Mouse (Mus musculus): ENCODE results near the gene Nrip1. TPM values are rescaled to one million over a fixed set of nuclear protein-coding genes. Genes with fewer than 3 reads are reported as not detected.

The Nrip1 gene
- polyA plus RNA-seq, 1 experiment from 2014 or later = 32.0 TPM

GRCm38 (mm10) chr16:76341636-76342035, 32.0 kb downstream of the Nrip1 start:
- 26% methylated on average over 8 of the region's 8 CpGs for WGBS (ENCODE audit: insufficient replicate concordance)
- Histone ChIP-seq H3K36me3 (peaks cover 82% of the 10 kb centered on the region), H3K4me3 (no peak overlapping the region), H3K27me3 (replicated peaks) (no peaks in the 10 kb centered on the region), H3K4me1 (peaks cover 88% of the 10 kb centered on the region), H3K9ac (peak overlapping the region; percentile 43; the same call in 1 of the 2 replicates), H3K9me3 (replicated peaks) (no peaks in the 10 kb centered on the region; the same call in none of the 2 replicates), H3K27ac (peak overlapping the region; percentile 86), H3K4me2 (peak overlapping the region; percentile 22; the same call in 1 of the 2 replicates)
- peak; percentile 86 for ATAC-seq

DNA sequence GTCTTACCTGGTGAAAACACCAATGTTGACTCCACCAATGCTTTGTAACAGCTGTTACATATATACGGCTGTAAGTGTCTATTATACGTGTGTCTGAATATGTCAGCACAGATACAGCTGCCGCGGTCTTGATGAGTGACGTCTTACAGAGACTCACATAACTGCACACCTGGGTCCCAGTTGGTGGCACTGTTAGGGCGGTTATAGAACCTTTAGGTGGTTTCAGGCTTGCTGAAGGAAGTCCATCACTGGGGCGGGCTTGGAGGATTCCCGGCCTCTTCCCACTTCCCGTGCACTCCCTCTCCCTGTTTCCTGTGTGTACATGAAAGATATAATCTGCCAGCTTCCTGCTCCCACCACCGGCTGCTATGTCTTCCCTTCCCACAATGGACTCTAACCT, 34.4 kb downstream of the Nrip1 start:
- no peaks in the 10 kb centered on the region for H3K27me3 ChIP-seq (replicated peaks)
- H3K9me3 ChIP-seq (replicated peaks) = no peaks in the 10 kb centered on the region; the same call in 1 of the 2 replicates
- no peak overlapping the region; the same call in 1 of the 2 replicates for H3K27ac ChIP-seq
- no peak overlapping the region for H3K9ac ChIP-seq
- H3K36me3 ChIP-seq = peaks cover 67% of the 10 kb centered on the region
- H3K4me3 ChIP-seq = no peak overlapping the region
- H3K4me2 ChIP-seq = no peak overlapping the region
- H3K4me1 ChIP-seq = peaks cover 99% of the 10 kb centered on the region
- WGBS (ENCODE audit: insufficient replicate concordance) = 68% methylated on average over 10 of the region's 10 CpGs
- no peak for ATAC-seq

GRCm38 (mm10) chr16:76337351-76337750, 36.3 kb downstream of the Nrip1 start:
- H3K36me3 ChIP-seq = peaks cover 53% of the 10 kb centered on the region
- no peak overlapping the region for H3K4me2 ChIP-seq
- no peak for ATAC-seq
- no peak overlapping the region for H3K9ac ChIP-seq
- peaks cover 98% of the 10 kb centered on the region for H3K4me1 ChIP-seq
- WGBS (ENCODE audit: insufficient replicate concordance) = 84% methylated on average over 7 of the region's 7 CpGs
- H3K27ac ChIP-seq = no peak overlapping the region
- H3K9me3 ChIP-seq (replicated peaks) = no peaks in the 10 kb centered on the region
- no peaks in the 10 kb centered on the region for H3K27me3 ChIP-seq (replicated peaks)
- no peak overlapping the region for H3K4me3 ChIP-seq

- Histone ChIP-seq H3K4me2 (no peak overlapping the region), H3K9me3 (replicated peaks) (no peaks in the 10 kb centered on the region), H3K27ac (peak overlapping the region; percentile 46; the same call in 1 of the 2 replicates), H3K4me1 (peaks cover 98% of the 10 kb centered on the region), H3K9ac (no peak overlapping the region), H3K4me3 (no peak overlapping the region), H3K27me3 (replicated peaks) (no peaks in the 10 kb centered on the region), H3K36me3 (peaks cover 51% of the 10 kb centered on the region)
- ATAC-seq = no peak
- WGBS (ENCODE audit: insufficient replicate concordance) = 84% methylated on average over 11 of the region's 11 CpGs
These were observed 36.7 kb downstream of the Nrip1 start for GRCm38 (mm10) chr16:76336932-76337331.

DNA sequence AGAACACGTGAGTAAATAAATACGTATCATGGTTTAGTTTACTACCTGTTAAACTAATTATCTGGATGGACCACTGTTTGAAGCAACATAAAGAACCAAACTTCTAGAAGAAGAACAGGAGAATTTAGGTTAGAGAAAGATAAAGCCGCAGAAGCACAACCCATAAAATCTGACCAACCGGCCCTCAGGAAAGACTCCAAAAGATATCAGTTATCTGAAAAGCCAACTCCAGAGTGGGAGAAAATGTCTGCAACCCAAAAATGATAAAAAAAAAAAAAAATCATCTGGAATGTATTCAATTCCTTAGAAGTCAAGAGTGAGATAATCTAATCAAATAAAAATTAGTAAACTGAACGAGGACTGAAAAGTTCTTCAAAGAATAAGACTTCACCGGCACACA, 37.7 kb downstream of the Nrip1 start:
- 47% methylated on average over 6 of the region's 6 CpGs for WGBS (ENCODE audit: insufficient replicate concordance)
- no peaks in the 10 kb centered on the region for H3K27me3 ChIP-seq (replicated peaks)
- H3K9me3 ChIP-seq (replicated peaks) = no peaks in the 10 kb centered on the region
- H3K36me3 ChIP-seq = peaks cover 42% of the 10 kb centered on the region
- peaks cover 91% of the 10 kb centered on the region for H3K4me1 ChIP-seq
- H3K4me2 ChIP-seq = no peak overlapping the region
- no peak for ATAC-seq
- no peak overlapping the region for H3K9ac ChIP-seq
- no peak overlapping the region for H3K4me3 ChIP-seq
- peak overlapping the region; percentile 21; the same call in 1 of the 2 replicates for H3K27ac ChIP-seq

GRCm38 (mm10) chr16:76332127-76332526, 41.5 kb downstream of the Nrip1 start:
- no peak overlapping the region for H3K4me2 ChIP-seq
- H3K4me1 ChIP-seq = peaks cover 64% of the 10 kb centered on the region
- no peak overlapping the region for H3K9ac ChIP-seq
- 77% methylated on average over 7 of the region's 7 CpGs for WGBS (ENCODE audit: insufficient replicate concordance)
- H3K9me3 ChIP-seq (replicated peaks) = no peaks in the 10 kb centered on the region
- H3K36me3 ChIP-seq = peaks cover 26% of the 10 kb centered on the region
- no peaks in the 10 kb centered on the region for H3K27me3 ChIP-seq (replicated peaks)
- ATAC-seq = no peak
- no peak overlapping the region for H3K27ac ChIP-seq
- no peak overlapping the region for H3K4me3 ChIP-seq

- Histone ChIP-seq H3K4me2 (no peak overlapping the region), H3K27me3 (replicated peaks) (no peaks in the 10 kb centered on the region), H3K36me3 (peaks cover 25% of the 10 kb centered on the region), H3K9ac (no peak overlapping the region), H3K9me3 (replicated peaks) (no peaks in the 10 kb centered on the region), H3K4me3 (no peak overlapping the region), H3K27ac (no peak overlapping the region), H3K4me1 (peaks cover 64% of the 10 kb centered on the region)
- 82% methylated on average over 7 of the region's 7 CpGs for WGBS (ENCODE audit: insufficient replicate concordance)
- no peak for ATAC-seq
These were observed 42.4 kb downstream of the Nrip1 start for GRCm38 (mm10) chr16:76331231-76331630.

- no peaks in the 10 kb centered on the region for H3K9me3 ChIP-seq (replicated peaks)
- H3K9ac ChIP-seq = peak overlapping the region; percentile 44; the same call in 1 of the 2 replicates
- peaks cover 31% of the 10 kb centered on the region for H3K36me3 ChIP-seq
- peaks cover 74% of the 10 kb centered on the region for H3K4me1 ChIP-seq
- WGBS (ENCODE audit: insufficient replicate concordance) = 74% methylated on average over 3 of the region's 3 CpGs
- no peak for ATAC-seq
- no peaks in the 10 kb centered on the region for H3K27me3 ChIP-seq (replicated peaks)
- peak overlapping the region; percentile 62 for H3K27ac ChIP-seq
- H3K4me2 ChIP-seq = peak overlapping the region; percentile 14; the same call in 1 of the 2 replicates
- H3K4me3 ChIP-seq = no peak overlapping the region
These were observed 48.3 kb downstream of the Nrip1 start for GRCm38 (mm10) chr16:76325315-76325710.

DNA sequence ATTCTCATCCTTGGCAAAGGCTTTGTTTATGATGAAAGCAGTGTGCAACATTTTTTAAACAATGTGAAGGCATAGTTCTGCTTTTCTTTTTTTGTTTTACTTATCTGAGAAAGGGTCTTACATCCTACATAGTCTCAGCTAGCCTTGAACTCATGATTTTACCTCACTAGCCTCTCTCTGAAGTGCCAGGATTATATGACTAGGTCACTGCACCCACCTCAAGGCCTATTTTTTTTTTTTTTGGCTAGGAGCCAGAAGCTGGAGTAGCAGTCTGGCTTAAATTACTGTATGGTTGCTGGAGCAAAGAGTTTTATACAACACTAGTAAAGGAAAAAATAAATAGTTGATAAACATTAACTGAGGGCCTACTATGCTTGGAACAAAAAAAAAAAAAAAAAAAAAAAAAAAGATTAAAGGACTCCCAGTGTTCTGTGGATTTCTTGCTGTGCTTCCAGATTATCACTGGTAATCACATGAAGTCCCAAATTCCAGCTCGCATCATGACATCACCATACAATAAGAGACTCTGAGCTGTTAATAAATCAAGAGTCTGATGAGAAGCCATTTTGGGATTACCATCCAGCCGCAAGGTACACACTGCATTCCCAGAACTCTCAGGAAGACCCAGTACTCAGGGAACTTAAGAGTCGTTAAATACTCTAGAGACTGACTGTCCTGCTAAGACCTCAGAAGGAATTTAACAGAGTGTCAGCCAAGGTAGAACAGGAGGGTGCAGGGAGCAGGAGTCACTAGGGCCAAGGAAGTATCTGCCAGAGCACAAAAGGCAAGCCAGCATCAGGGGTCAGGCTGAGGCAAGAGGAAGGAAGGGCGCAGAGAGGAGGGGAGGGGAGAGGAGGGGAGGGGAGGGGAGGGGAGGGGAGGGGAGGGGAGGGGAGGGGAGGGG, 49.0 kb downstream of the Nrip1 start:
- Histone ChIP-seq H3K9ac (peak overlapping the region; percentile 48; the same call in 1 of the 2 replicates), H3K4me3 (no peak overlapping the region), H3K36me3 (peaks cover 34% of the 10 kb centered on the region), H3K27me3 (replicated peaks) (no peaks in the 10 kb centered on the region), H3K4me1 (peaks cover 75% of the 10 kb centered on the region), H3K9me3 (replicated peaks) (no peaks in the 10 kb centered on the region), H3K4me2 (no peak overlapping the region), H3K27ac (peak overlapping the region; percentile 87)
- 64% methylated on average over 3 of the region's 4 CpGs for WGBS (ENCODE audit: insufficient replicate concordance)
- no peak for ATAC-seq

DNA sequence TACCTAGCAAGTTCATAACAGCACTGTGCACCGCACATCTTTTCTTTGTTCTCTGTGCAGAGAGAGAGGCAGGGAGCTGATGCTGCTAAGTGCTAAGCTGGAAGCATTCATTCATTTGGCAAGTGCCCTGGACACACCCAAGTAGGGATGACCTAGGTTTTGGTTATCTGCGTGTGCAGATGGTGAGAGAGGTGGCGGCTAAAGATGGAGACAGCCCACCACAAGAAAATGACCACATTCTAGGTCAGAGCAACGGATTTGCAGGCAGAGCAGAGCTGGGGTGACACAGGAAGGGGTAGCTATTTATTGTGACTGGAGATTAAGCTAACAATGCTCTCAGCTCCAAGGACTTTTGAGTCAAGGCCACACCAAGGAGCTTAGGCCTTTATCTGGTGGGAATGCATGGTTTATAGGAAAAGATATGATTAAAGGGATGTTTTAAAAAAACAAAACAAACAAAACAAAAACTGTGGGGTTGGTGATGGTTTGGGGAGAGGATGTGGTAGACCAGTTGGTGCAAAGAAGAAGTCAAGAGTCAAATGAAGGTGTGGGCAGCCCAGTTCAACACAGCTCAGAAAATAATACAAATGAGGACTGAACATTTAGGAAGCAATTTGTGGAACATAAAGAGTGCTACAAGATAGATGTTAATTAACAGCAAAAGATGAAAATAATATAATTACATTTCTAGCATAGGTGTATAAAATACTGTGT, 49.9 kb downstream of the Nrip1 start:
- Histone ChIP-seq H3K9ac (peak overlapping the region; percentile 66), H3K4me1 (peaks cover 81% of the 10 kb centered on the region)

GRCm38 (mm10) chr16:76323141-76323540, 50.5 kb downstream of the Nrip1 start:
- H3K27ac ChIP-seq = peak overlapping the region; percentile 92
- WGBS (ENCODE audit: insufficient replicate concordance) = 55% methylated on average over 2 of the region's 2 CpGs
- no peaks in the 10 kb centered on the region for H3K27me3 ChIP-seq (replicated peaks)
- peaks cover 87% of the 10 kb centered on the region for H3K4me1 ChIP-seq
- H3K4me3 ChIP-seq = peak overlapping the region; percentile 46
- peak overlapping the region; percentile 71 for H3K4me2 ChIP-seq
- peak; percentile 77 for ATAC-seq
- peaks cover 30% of the 10 kb centered on the region for H3K36me3 ChIP-seq
- peak overlapping the region; percentile 66 for H3K9ac ChIP-seq
- no peaks in the 10 kb centered on the region for H3K9me3 ChIP-seq (replicated peaks)

More for the DNA sequence above, 49.9 kb downstream of the Nrip1 start:
- WGBS (ENCODE audit: insufficient replicate concordance) = 14% methylated on average over 4 of the region's 4 CpGs
- H3K36me3 ChIP-seq = peaks cover 31% of the 10 kb centered on the region
- ATAC-seq = peak; percentile 98
- peak overlapping the region; percentile 71 for H3K4me2 ChIP-seq
- no peaks in the 10 kb centered on the region for H3K27me3 ChIP-seq (replicated peaks)
- peak overlapping the region; percentile 46 for H3K4me3 ChIP-seq
- peak overlapping the region; percentile 92 for H3K27ac ChIP-seq
- no peaks in the 10 kb centered on the region for H3K9me3 ChIP-seq (replicated peaks)
